Mouse (Mus musculus) small intestine, adult 2 months (tissue): Measurements from ENCODE around the gene L1cam. TPM values are rescaled to one million over a fixed set of nuclear protein-coding genes. Genes with fewer than 3 reads are reported as not detected.

Experiments used
- H3K27ac ChIP-seq: fragments of 200-500 bp; 2 replicates; pipeline ENCODE4 v1.5.1; 2012; ENCODE audit warnings: low read depth, low read length, control low read depth, inconsistent platforms; ENCODE audit not compliant: insufficient read depth
- H3K27me3 ChIP-seq: fragments of 200-500 bp; 2 replicates; pipeline ENCODE4 v1.6.1; 2012; ENCODE audit warnings: mild to moderate bottlenecking, moderate library complexity, low read length, inconsistent platforms; ENCODE audit not compliant: control insufficient read depth, insufficient read depth
- H3K36me3 ChIP-seq: fragments of 200-500 bp; 2 replicates; pipeline ENCODE4 v1.6.1; 2012; ENCODE audit warnings: mild to moderate bottlenecking, low read length, control low read depth, inconsistent platforms; ENCODE audit not compliant: control insufficient read depth, insufficient read depth
- H3K4me1 ChIP-seq: fragments of 200-500 bp; 2 replicates; pipeline ENCODE4 v1.6.1; 2012; ENCODE audit warnings: low read length, inconsistent platforms, mixed read lengths; ENCODE audit not compliant: control insufficient read depth, insufficient read depth, insufficient read length
- H3K4me3 ChIP-seq: fragments of 200-500 bp; 2 replicates; pipeline ENCODE4 v1.5.1; 2012; ENCODE audit warnings: low read depth, mild to moderate bottlenecking, control low read depth, inconsistent platforms, low read length, moderate library complexity
- CTCF ChIP-seq: fragments of 200-500 bp; IDR thresholded peaks from 2 replicates; pipeline ENCODE4 v1.5.1; 2012; ENCODE audit warnings: low read depth, mild to moderate bottlenecking, control low read depth, inconsistent platforms, low read length, moderate library complexity, mixed read lengths; ENCODE audit not compliant: insufficient replicate concordance, insufficient read length; ENCODE audit errors: extremely low read depth
- POLR2A ChIP-seq: fragments of 200-500 bp; IDR thresholded peaks from 2 replicates; pipeline ENCODE4 v1.6.1; 2012; ENCODE audit warnings: low read depth, mild to moderate bottlenecking, control low read depth, inconsistent platforms, low read length, moderate library complexity
- WGBS: fragments of 180-500 bp; shearing (Covaris S2); methylation state at CpG from one replicate; pipeline ENCODE4 v1.1.7; 2018; 5-methylcytosine and 5-hydroxymethylcytosine counted together
- polyA plus RNA-seq: library from polyadenylated mRNA; depleted of rRNA; stranded (reverse); fragments of >200 nt; gene quantifications from 2 replicates; pipeline ENCODE4 v1.2.3, GENCODE M21; 2012; rRNA removed

The L1cam gene
- 7.9 and 20.8 TPM in 2 replicates for polyA plus RNA-seq

DNA sequence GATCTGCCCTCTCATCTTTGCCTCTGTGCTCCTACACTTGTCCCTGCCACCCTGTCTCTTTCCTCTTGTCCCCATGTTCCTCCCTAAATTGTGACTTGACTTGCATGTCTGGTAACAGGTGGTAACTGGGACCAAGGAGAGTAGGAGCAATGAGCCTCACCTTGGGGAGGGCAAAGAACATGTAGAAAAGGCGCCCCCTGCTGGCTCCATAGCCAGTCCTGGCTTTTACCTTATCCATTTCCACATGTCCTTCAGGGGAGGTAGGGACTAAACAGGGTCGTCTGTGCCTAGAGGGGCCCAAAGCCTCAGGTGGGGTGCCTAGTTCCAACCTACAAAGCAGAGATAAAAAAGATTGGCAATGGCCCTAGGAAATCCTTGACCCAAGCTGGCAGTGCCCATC is at the start of gene L1cam:
L1cam (minus strand) TSS at position 387 of the 400 bp plus-strand sequence.
- TF ChIP-seq CTCF: peak; percentile 53; the same call in 1 of the 2 replicates
- no peak for TF ChIP-seq POLR2A
- Histone ChIP-seq H3K27ac (no peak within 1 kb of the TSS), H3K27me3 (no peaks in the 10 kb centered on the region), H3K36me3 (no peaks in the 10 kb centered on the region), H3K4me3 (no peak within 1 kb of the TSS), H3K4me1 (no peaks in the 10 kb centered on the region)
- WGBS: 25% methylated on average over 2 of the region's 2 CpGs

- no peak overlapping the region for H3K27ac ChIP-seq
- TF ChIP-seq POLR2A (no peak), CTCF (no peak)
- 71% methylated on average over 2 of the region's 2 CpGs for WGBS
These were observed 46.4 kb upstream of the L1cam start for GRCm38 (mm10) chrX:73942294-73942693.

GRCm38 (mm10) chrX:73941860-73942259 is 46.0 kb upstream of the L1cam start:
- H3K36me3 ChIP-seq: peaks cover 41% of the 10 kb centered on the region
- H3K27ac ChIP-seq: no peak overlapping the region
- 38% methylated on average over 2 of the region's 2 CpGs for WGBS
- no peak overlapping the region for H3K4me3 ChIP-seq
- H3K27me3 ChIP-seq: no peaks in the 10 kb centered on the region
- no peak for TF ChIP-seq CTCF
- TF ChIP-seq POLR2A: no peak
- H3K4me1 ChIP-seq: no peaks in the 10 kb centered on the region

More at GRCm38 (mm10) chrX:73942294-73942693, 46.4 kb upstream of the L1cam start:
- H3K27me3 ChIP-seq: no peaks in the 10 kb centered on the region
- H3K4me1 ChIP-seq: no peaks in the 10 kb centered on the region
- no peak overlapping the region for H3K4me3 ChIP-seq
- H3K36me3 ChIP-seq: peaks cover 45% of the 10 kb centered on the region

GRCm38 (mm10) chrX:73931871-73932270 is 36.0 kb upstream of the L1cam start:
- Histone ChIP-seq H3K27me3 (no peaks in the 10 kb centered on the region), H3K36me3 (no peaks in the 10 kb centered on the region), H3K27ac (no peak overlapping the region), H3K4me3 (no peak overlapping the region), H3K4me1 (no peaks in the 10 kb centered on the region)
- 56% methylated on average over 2 of the region's 2 CpGs for WGBS
- no peak for TF ChIP-seq POLR2A
- no peak for TF ChIP-seq CTCF

- H3K27me3 ChIP-seq: no peaks in the 10 kb centered on the region
- no peaks in the 10 kb centered on the region for H3K4me1 ChIP-seq
- no peaks in the 10 kb centered on the region for H3K36me3 ChIP-seq
- WGBS: 36% methylated on average over 17 of the region's 17 CpGs
- H3K27ac ChIP-seq: no peak within 1 kb of the TSS
- peak within 1 kb of the TSS; percentile 52 for H3K4me3 ChIP-seq
- TF ChIP-seq CTCF (no peak), POLR2A (no peak)
These were observed 34.6 kb upstream of the L1cam start, which contains the start of gene Renbp for GRCm38 (mm10) chrX:73930402-73931062. Renbp (minus strand) TSS chrX:73930850.

- H3K27ac ChIP-seq: peak overlapping the region; percentile 50
- peaks cover 6% of the 10 kb centered on the region for H3K36me3 ChIP-seq
- TF ChIP-seq CTCF: no peak
- no peak for TF ChIP-seq POLR2A
- H3K4me1 ChIP-seq: no peaks in the 10 kb centered on the region
- H3K27me3 ChIP-seq: no peaks in the 10 kb centered on the region
- 71% methylated on average over 8 of the region's 8 CpGs for WGBS
- H3K4me3 ChIP-seq: peak overlapping the region; percentile 93
These were observed 26.6 kb upstream of the L1cam start for GRCm38 (mm10) chrX:73922550-73922882.

GRCm38 (mm10) chrX:73921823-73922549 is 26.1 kb upstream of the L1cam start, which contains the start of the genes Arhgap4 and Naa10:
Arhgap4 (minus strand) TSS chrX:73921870.
Naa10 (minus strand) TSS chrX:73921944.
- 15% methylated on average over 43 of the region's 43 CpGs for WGBS
- peak within 1 kb of the TSS; percentile 75 for H3K27ac ChIP-seq
- peak within 1 kb of the TSS; percentile 93 for H3K4me3 ChIP-seq
- H3K27me3 ChIP-seq: no peaks in the 10 kb centered on the region
- TF ChIP-seq POLR2A (no peak), CTCF (no peak)
- H3K36me3 ChIP-seq: peaks cover 9% of the 10 kb centered on the region
- no peaks in the 10 kb centered on the region for H3K4me1 ChIP-seq
